Mouse (Mus musculus) limb, embryonic 15.5 days (tissue): Measurements from ENCODE around the gene Ube2e2. TPM values are rescaled to one million over a fixed set of nuclear protein-coding genes. Genes with fewer than 3 reads are reported as not detected.

Source experiments
- ATAC-seq: fragments of 200-750 bp; cut with Nextera tagmentation; 2 replicates; pipeline ENCODE4 v1.8.0; 2017; ENCODE audit warnings: low read depth, moderate TSS enrichment; ENCODE audit not compliant: insufficient number of reproducible peaks, low FRiP score, low TSS enrichment
- H3K27ac ChIP-seq: fragments of 300-500 bp; sonication (generic); 2 replicates; pipeline ENCODE4 v1.5.1; 2015; ENCODE audit warnings: moderate library complexity, mild to moderate bottlenecking, inconsistent platforms
- H3K27me3 ChIP-seq: fragments of 300-500 bp; sonication (generic); 2 replicates; pipeline ENCODE4 v1.6.1; 2015; ENCODE audit warnings: inconsistent platforms
- H3K36me3 ChIP-seq: fragments of 300-500 bp; sonication (generic); 2 replicates; pipeline ENCODE4 v1.6.1; 2015; ENCODE audit warnings: inconsistent platforms
- H3K4me1 ChIP-seq: fragments of 300-500 bp; sonication (generic); 2 replicates; pipeline ENCODE4 v1.6.1; 2015; ENCODE audit warnings: inconsistent platforms
- H3K4me2 ChIP-seq: fragments of 300-500 bp; sonication (generic); 2 replicates; pipeline ENCODE4 v1.6.1; 2015; ENCODE audit warnings: mild to moderate bottlenecking, inconsistent platforms
- H3K4me3 ChIP-seq: fragments of 300-500 bp; sonication (generic); 2 replicates; pipeline ENCODE4 v1.5.1; 2015; ENCODE audit warnings: mild to moderate bottlenecking, inconsistent platforms
- H3K9ac ChIP-seq: fragments of 300-500 bp; sonication (generic); 2 replicates; pipeline ENCODE4 v1.6.1; 2015; ENCODE audit warnings: inconsistent platforms
- H3K9me3 ChIP-seq: fragments of 300-500 bp; sonication (generic); 2 replicates; pipeline ENCODE4 v1.6.1; 2016; ENCODE audit warnings: inconsistent platforms
- WGBS: fragments of 180-500 bp; shearing (Covaris S2); methylation state at CpG from one replicate; pipeline ENCODE4 v1.1.7; 2015; 5-methylcytosine and 5-hydroxymethylcytosine counted together
- polyA plus RNA-seq: library from polyadenylated mRNA; unstranded; fragments of >200 nt; fragmentation: Nextera tagmentation; extraction: Ambion mirVana; gene quantifications from 2 replicates; pipeline ENCODE4 v1.2.1, GENCODE M21; 2015

Ube2e2 gene
- polyA plus RNA-seq, 1 experiment from 2014 or later, result 76.5 TPM

DNA sequence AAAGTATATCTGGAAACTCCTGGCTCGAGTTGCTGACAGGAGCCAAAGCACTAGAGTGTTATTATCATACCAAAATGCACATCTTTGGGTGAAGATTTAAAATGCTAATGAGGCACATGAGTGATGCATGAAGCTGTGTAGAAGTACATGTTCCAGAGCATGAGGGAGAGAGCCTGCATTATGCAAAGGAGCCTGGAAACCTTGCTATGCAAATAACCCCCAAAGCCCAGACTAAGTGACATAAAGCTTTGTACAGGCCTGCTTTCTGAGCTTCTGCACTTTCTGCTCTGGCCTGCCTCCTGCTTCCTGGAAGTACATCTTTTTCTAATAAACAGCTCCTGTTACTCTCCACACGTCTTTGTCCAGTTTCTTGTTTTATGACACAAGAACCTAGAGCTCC, 363.2 kb downstream of the Ube2e2 start:
- Histone ChIP-seq H3K9ac (no peak overlapping the region), H3K4me3 (no peak overlapping the region), H3K4me1 (0 out of 2 replicates have a peak, but pooled peaks cover 2% of the 10 kb centered on the region), H3K36me3 (no peaks in the 10 kb centered on the region), H3K27ac (no peak overlapping the region), H3K9me3 (no peaks in the 10 kb centered on the region), H3K27me3 (no peaks in the 10 kb centered on the region), H3K4me2 (no peak overlapping the region)
- WGBS, result 42% methylated on average over 2 of the region's 2 CpGs
- ATAC-seq, result no peak

DNA sequence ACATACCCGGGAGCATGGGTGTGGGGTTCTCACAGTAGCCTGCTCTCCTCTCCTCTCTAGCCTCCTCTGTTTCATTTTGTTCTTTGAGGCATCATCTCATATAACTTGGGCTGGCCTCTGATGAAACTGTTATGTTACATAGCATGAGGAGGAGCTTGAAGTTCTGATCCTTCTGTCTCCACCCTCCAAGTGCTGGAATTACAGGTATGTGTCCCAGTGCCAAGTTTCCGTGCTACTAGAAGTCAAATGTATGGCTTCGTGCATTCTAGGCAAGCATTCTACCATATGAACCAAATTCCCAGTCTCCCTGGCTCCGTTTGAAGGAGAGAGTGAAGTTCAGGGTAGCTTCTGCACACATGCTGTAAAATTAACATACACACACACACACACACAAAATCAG, 363.6 kb downstream of the Ube2e2 start:
- H3K4me2 ChIP-seq, result no peak overlapping the region
- H3K36me3 ChIP-seq, result no peaks in the 10 kb centered on the region
- H3K27me3 ChIP-seq, result no peaks in the 10 kb centered on the region
- no peak overlapping the region for H3K4me3 ChIP-seq
- no peak for ATAC-seq
- 0 out of 2 replicates have a peak, but pooled peaks cover 2% of the 10 kb centered on the region for H3K4me1 ChIP-seq
- H3K9me3 ChIP-seq, result no peaks in the 10 kb centered on the region
- no peak overlapping the region for H3K9ac ChIP-seq
- WGBS, result 52% methylated on average over 4 of the region's 4 CpGs
- H3K27ac ChIP-seq, result no peak overlapping the region
